Mouse (Mus musculus) liver, postnatal 0 days (tissue): Measurements from ENCODE around the gene Shank1.

Experiments used
- CTCF ChIP-seq: sonication (generic); IDR thresholded peaks from 2 replicates; pipeline ENCODE4 v1.5.1; 2016; ENCODE audit warnings: antibody characterized with exemption, low read depth
- EP300 ChIP-seq: IDR thresholded peaks from 2 replicates; pipeline ENCODE4 v1.6.1; 2016; ENCODE audit warnings: antibody characterized with exemption, low read depth, mild to moderate bottlenecking

GRCm38 (mm10) chr7:44317913-44318312 is 7.9 kb downstream of the Shank1 start:
- TF ChIP-seq EP300 (no peak), CTCF (peak; percentile 63)
